Mouse (Mus musculus) hindbrain, postnatal 0 days (tissue): ENCODE measurements around the gene Krt71. TPM values are rescaled to one million over a fixed set of nuclear protein-coding genes. Genes with fewer than 3 reads are reported as not detected.

Experiments used
- ATAC-seq: fragments of 200-750 bp; cut with Nextera tagmentation; 2 replicates; pipeline ENCODE4 v1.8.0; 2017; ENCODE audit warnings: mild to moderate bottlenecking, moderate TSS enrichment, moderate library complexity
- DNase-seq: peaks from one replicate; pipeline ENCODE4 v3.0.0-alpha.2; 2015; ENCODE audit warnings: low spot score
- H3K27ac ChIP-seq: fragments of 300-500 bp; sonication (generic); 2 replicates; pipeline ENCODE4 v1.5.1; 2014; ENCODE audit warnings: mild to moderate bottlenecking
- H3K27me3 ChIP-seq: fragments of 300-500 bp; sonication (generic); 2 replicates; pipeline ENCODE4 v1.6.1; 2014; ENCODE audit warnings: low read length, mixed read lengths; ENCODE audit not compliant: insufficient read depth
- H3K36me3 ChIP-seq: fragments of 300-500 bp; sonication (generic); 2 replicates; pipeline ENCODE4 v1.6.1; 2014; ENCODE audit warnings: low read length, mixed read lengths; ENCODE audit not compliant: insufficient read depth
- H3K4me1 ChIP-seq: fragments of 300-500 bp; sonication (generic); 2 replicates; pipeline ENCODE4 v1.6.1; 2014; ENCODE audit warnings: antibody characterized with exemption, low read length, mixed read lengths; ENCODE audit not compliant: insufficient read depth
- H3K4me2 ChIP-seq: fragments of 300-500 bp; sonication (generic); 2 replicates; pipeline ENCODE4 v1.6.1; 2014; ENCODE audit warnings: low read depth, mild to moderate bottlenecking, low read length, moderate library complexity, mixed read lengths
- H3K4me3 ChIP-seq: fragments of 300-500 bp; sonication (generic); 2 replicates; pipeline ENCODE4 v1.5.1; 2014; ENCODE audit warnings: low read length
- H3K9ac ChIP-seq: fragments of 300-500 bp; sonication (generic); replicated peaks from 2 replicates; pipeline ENCODE4 v1.6.1; 2014; ENCODE audit warnings: mild to moderate bottlenecking, low read length, moderate library complexity, mixed read lengths
- H3K9me3 ChIP-seq: fragments of 300-500 bp; sonication (generic); 2 replicates; pipeline ENCODE4 v1.6.1; 2016; ENCODE audit warnings: low read length, mixed read lengths
- CTCF ChIP-seq: IDR thresholded peaks from 2 replicates; pipeline ENCODE4 v1.5.1; 2016; ENCODE audit warnings: antibody characterized with exemption, control low read depth, low read depth
- WGBS: fragments of 180-500 bp; shearing (Covaris S2); extraction: QIAGEN DNeasy Blood & Tissue Kit; methylation state at CpG from one replicate; pipeline ENCODE4 v1.1.7; 2014; 5-methylcytosine and 5-hydroxymethylcytosine counted together
- polyA plus RNA-seq: library from polyadenylated mRNA; unstranded; fragments of >200 nt; fragmentation: Nextera tagmentation; extraction: Ambion mirVana; gene quantifications from 2 replicates; pipeline ENCODE4 v1.2.1, GENCODE M21; 2015
- total RNA-seq: library from RNA; depleted of rRNA; stranded (reverse); fragments of >200 nt; gene quantifications from 2 replicates; pipeline ENCODE4 v1.2.3, GENCODE M21; 2014

The Krt71 gene
- total and polyA plus RNA-seq, 2 experiments from 2014 or later = 1.2 to 2.2 TPM

DNA sequence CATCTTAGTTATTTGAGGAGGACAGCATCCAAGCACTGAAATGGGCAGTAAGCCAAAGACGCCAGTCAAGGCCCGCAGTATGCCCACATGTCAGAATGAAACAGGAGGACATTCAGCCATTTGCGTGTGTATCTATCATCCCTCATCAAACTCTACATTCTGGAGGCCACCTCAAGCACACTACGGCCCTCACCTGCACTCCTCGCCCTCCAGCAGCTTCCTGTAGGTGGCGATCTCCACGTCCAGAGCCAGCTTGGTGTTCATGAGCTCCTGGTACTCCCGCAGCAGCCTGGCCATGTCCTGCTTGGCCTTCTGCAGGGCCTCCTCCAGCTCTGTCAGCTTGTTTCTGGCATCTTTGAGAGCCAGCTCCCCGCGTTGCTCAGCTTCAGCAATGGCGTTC, 34.2 kb downstream of the Krt71 start:
- no peak overlapping the region for H3K9ac ChIP-seq
- ATAC-seq (no peak), DNase-seq (no peak)
- H3K4me1 ChIP-seq = no peaks in the 10 kb centered on the region
- H3K27ac ChIP-seq = no peak overlapping the region
- no peak overlapping the region for H3K4me3 ChIP-seq
- H3K27me3 ChIP-seq = no peaks in the 10 kb centered on the region
- 68% methylated on average over 11 of the region's 11 CpGs for WGBS
- no peak overlapping the region for H3K4me2 ChIP-seq
- no peaks in the 10 kb centered on the region for H3K36me3 ChIP-seq
- peak; percentile 31 for TF ChIP-seq CTCF
- no peaks in the 10 kb centered on the region for H3K9me3 ChIP-seq

- no peak overlapping the region for H3K27ac ChIP-seq
- no peaks in the 10 kb centered on the region for H3K9me3 ChIP-seq
- no peak for TF ChIP-seq CTCF
- no peak overlapping the region for H3K4me3 ChIP-seq
- no peak for ATAC-seq
- WGBS = 86% methylated on average over 9 of the region's 9 CpGs
- H3K4me2 ChIP-seq = no peak overlapping the region
- no peaks in the 10 kb centered on the region for H3K27me3 ChIP-seq
- DNase-seq = no peak
- H3K9ac ChIP-seq = no peak overlapping the region
- H3K36me3 ChIP-seq = no peaks in the 10 kb centered on the region
- no peaks in the 10 kb centered on the region for H3K4me1 ChIP-seq
These were observed 35.5 kb downstream of the Krt71 start for GRCm38 (mm10) chr15:101707454-101707853.

DNA sequence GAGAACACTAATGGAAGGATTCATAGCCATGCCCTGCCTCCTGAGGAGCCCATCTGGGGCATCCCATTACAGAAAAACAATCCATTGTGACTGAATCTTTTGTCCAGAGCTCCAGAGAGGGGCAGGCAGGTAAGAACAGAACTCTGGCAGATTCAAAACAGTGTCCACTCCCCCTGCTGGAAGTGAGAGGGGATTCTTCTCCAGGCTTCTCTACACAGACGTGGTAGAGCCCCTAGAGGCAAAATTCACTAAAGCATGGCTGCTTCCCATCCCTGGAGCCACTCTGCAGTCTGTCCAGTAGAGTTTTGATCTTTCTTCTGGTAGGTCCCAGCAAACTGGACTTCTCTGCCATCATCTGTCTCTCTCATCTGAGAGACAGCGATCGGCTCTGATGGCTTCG, 38.8 kb downstream of the Krt71 start:
- Histone ChIP-seq H3K36me3 (no peaks in the 10 kb centered on the region), H3K4me1 (no peaks in the 10 kb centered on the region), H3K27ac (no peak overlapping the region), H3K4me2 (no peak overlapping the region), H3K4me3 (no peak overlapping the region), H3K9me3 (no peaks in the 10 kb centered on the region), H3K27me3 (no peaks in the 10 kb centered on the region), H3K9ac (no peak overlapping the region)
- peak; percentile 57 for TF ChIP-seq CTCF
- no peak for ATAC-seq
- DNase-seq = peak; percentile 51
- WGBS = 74% methylated on average over 4 of the region's 4 CpGs

DNA sequence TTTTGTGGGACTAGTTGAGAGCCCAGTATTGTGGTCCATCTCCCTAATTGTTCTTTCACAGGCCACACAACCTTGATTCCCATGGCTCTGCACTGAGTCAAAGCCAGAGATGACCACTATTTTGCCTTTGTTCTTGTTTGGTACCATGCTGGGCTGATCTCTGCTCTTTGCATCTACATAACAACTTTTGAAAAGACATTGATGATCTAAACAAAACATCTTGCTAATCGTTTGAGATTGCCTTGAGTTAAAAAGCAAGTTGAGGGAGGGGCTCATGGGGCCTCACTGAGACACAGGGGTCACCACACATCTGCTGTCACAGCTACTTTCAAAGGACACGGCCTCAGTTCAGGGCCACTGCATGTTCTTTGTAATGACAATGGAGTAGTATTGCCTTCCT, 40.5 kb downstream of the Krt71 start:
- Histone ChIP-seq H3K4me1 (no peaks in the 10 kb centered on the region), H3K4me2 (no peak overlapping the region), H3K4me3 (no peak overlapping the region), H3K36me3 (no peaks in the 10 kb centered on the region), H3K27ac (no peak overlapping the region), H3K9me3 (no peaks in the 10 kb centered on the region), H3K9ac (no peak overlapping the region), H3K27me3 (no peaks in the 10 kb centered on the region)
- WGBS = 15% methylated on average over 2 of the region's 2 CpGs
- no peak for ATAC-seq
- no peak for DNase-seq
- no peak for TF ChIP-seq CTCF

DNA sequence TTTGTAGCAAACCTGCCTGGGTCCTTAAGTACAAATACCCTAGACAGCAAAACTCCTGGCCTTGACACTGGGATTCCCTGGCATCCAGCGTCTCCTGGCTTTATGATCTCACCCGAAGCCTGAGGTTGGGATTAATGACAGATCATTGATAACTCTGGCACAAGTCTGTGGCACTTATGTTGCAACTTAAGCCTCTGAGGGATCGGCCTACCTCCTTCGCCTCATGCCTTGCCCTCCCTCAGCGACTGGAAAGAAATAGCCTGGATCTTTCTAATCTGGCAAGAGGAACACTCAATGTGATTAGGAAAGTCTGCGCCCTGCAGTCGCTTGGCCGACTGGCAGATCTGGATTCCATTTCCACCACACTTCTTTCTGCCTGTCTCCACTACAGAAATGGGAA, 43.0 kb downstream of the Krt71 start:
- no peak overlapping the region for H3K4me3 ChIP-seq
- no peaks in the 10 kb centered on the region for H3K4me1 ChIP-seq
- H3K4me2 ChIP-seq = no peak overlapping the region
- no peaks in the 10 kb centered on the region for H3K9me3 ChIP-seq
- no peak overlapping the region for H3K9ac ChIP-seq
- no peaks in the 10 kb centered on the region for H3K27me3 ChIP-seq
- no peaks in the 10 kb centered on the region for H3K36me3 ChIP-seq
- 83% methylated on average over 8 of the region's 8 CpGs for WGBS
- no peak overlapping the region for H3K27ac ChIP-seq
- no peak for ATAC-seq
- no peak for DNase-seq
- no peak for TF ChIP-seq CTCF

GRCm38 (mm10) chr15:101699192-101699591, 43.7 kb downstream of the Krt71 start:
- Histone ChIP-seq H3K36me3 (no peaks in the 10 kb centered on the region), H3K4me1 (no peaks in the 10 kb centered on the region), H3K27ac (no peak overlapping the region), H3K4me2 (no peak overlapping the region), H3K9ac (no peak overlapping the region), H3K4me3 (no peak overlapping the region), H3K9me3 (no peaks in the 10 kb centered on the region), H3K27me3 (no peaks in the 10 kb centered on the region)
- DNase-seq (no peak), ATAC-seq (no peak)
- 69% methylated on average over 3 of the region's 3 CpGs for WGBS
- TF ChIP-seq CTCF = no peak

DNA sequence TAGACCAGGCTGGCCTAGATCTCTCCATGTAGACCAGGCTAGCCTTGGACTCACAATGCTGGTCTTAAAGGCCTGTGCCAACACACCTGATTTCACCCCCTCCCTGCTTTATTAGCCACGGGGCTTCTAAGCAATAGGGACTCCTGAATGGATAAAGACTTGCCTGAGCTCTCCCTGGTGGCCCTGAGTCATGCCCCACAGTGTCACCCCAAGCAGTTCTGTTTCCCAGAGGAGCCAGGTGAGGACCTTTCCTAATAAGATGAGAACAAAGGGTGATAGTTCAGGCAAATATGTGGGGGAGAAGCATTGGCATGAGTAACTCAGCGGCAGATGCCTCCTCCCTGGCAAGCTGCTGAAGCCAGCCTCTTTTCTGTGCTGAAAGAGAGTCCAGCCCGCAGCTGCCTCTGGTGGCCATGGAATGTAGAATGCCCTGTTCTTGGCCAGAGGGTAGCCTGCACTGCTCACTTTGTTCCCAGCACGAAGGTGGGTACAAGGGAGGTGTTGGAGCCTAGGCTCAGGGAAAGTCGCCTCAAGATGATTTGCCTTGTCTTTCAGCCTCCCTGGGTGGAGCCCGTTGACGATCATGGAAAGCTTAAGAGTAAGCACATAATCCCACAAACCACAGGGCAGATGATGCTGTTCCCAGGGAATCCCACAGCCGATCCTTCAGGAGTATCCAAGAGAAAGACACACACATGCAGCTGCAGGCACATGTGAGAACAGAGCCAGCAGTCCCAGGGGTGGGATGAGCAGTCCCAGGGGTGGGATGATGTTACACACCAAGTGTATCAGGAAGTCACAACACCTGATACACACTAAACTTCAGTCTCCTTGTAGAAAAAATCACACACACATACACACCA, 45.4 kb downstream of the Krt71 start:
- H3K36me3 ChIP-seq = no peaks in the 10 kb centered on the region
- no peak for ATAC-seq
- H3K4me2 ChIP-seq = no peak overlapping the region
- no peaks in the 10 kb centered on the region for H3K9me3 ChIP-seq
- TF ChIP-seq CTCF = peak; percentile 23; the same call in 1 of the 2 replicates
- H3K27me3 ChIP-seq = no peaks in the 10 kb centered on the region
- 66% methylated on average over 8 of the region's 8 CpGs for WGBS
- no peak overlapping the region for H3K4me3 ChIP-seq
- no peak overlapping the region for H3K9ac ChIP-seq
- H3K4me1 ChIP-seq = no peaks in the 10 kb centered on the region
- no peak overlapping the region for H3K27ac ChIP-seq
- DNase-seq = no peak
